Mouse (Mus musculus) thymus, adult 2 months (tissue): Measurements from ENCODE around the gene Gtf2f2. TPM values are rescaled to one million over a fixed set of nuclear protein-coding genes. Genes with fewer than 3 reads are reported as not detected.
"Not testable (repeated sequence)": the region's sequence is repeated elsewhere in the genome, so short reads cannot be mapped to it uniquely, and the experiment has no call there.

Experiments
- DNase-seq: peaks from one replicate; pipeline ENCODE4 v3.0.0; 2021
- H3K27ac ChIP-seq: fragments of 200-500 bp; 2 replicates; pipeline ENCODE4 v1.5.1; 2012; ENCODE audit warnings: low read length, control low read depth; ENCODE audit not compliant: control insufficient read depth, insufficient read depth
- H3K27me3 ChIP-seq: fragments of 200-500 bp; 2 replicates; pipeline ENCODE4 v1.6.1; 2012; ENCODE audit warnings: mild to moderate bottlenecking, low read length, moderate library complexity, mixed read lengths; ENCODE audit not compliant: control insufficient read depth, insufficient read depth
- H3K36me3 ChIP-seq: fragments of 200-500 bp; 2 replicates; pipeline ENCODE4 v1.6.1; 2012; ENCODE audit warnings: mild to moderate bottlenecking, low read length, moderate library complexity; ENCODE audit not compliant: control insufficient read depth, insufficient read depth
- H3K4me1 ChIP-seq: fragments of 200-500 bp; replicated peaks from 2 replicates; pipeline ENCODE4 v1.6.1; 2012; ENCODE audit warnings: low read length; ENCODE audit not compliant: control insufficient read depth, insufficient read depth
- H3K4me3 ChIP-seq: fragments of 200-500 bp; 2 replicates; pipeline ENCODE4 v1.5.1; 2012; ENCODE audit warnings: mild to moderate bottlenecking, low read length, control low read depth, moderate library complexity; ENCODE audit not compliant: control insufficient read depth, insufficient read depth
- CTCF ChIP-seq: fragments of 200-500 bp; IDR thresholded peaks from 2 replicates; pipeline ENCODE4 v1.5.1; 2012; ENCODE audit warnings: mild to moderate bottlenecking, control low read depth, low read length, moderate library complexity, borderline replicate concordance; ENCODE audit not compliant: control insufficient read depth, poor library complexity, insufficient read depth; ENCODE audit errors: extremely low read depth
- POLR2A ChIP-seq: fragments of 200-500 bp; IDR thresholded peaks from 2 replicates; pipeline ENCODE4 v1.6.1; 2012; ENCODE audit warnings: mild to moderate bottlenecking, low read length, control low read depth, moderate library complexity; ENCODE audit not compliant: control insufficient read depth, poor library complexity, insufficient read depth; ENCODE audit errors: extremely low read depth
- WGBS: fragments of 180-500 bp; shearing (Covaris S2); methylation state at CpG from one replicate; pipeline ENCODE4 v1.1.7; 2018; 5-methylcytosine and 5-hydroxymethylcytosine counted together
- polyA plus RNA-seq: library from polyadenylated mRNA; depleted of rRNA; stranded (reverse); fragments of >200 nt; gene quantifications from 2 replicates; pipeline ENCODE4 v1.2.3, GENCODE M21; 2012

Gtf2f2 gene
- polyA plus RNA-seq, 1 experiment: 4.7 TPM

DNA sequence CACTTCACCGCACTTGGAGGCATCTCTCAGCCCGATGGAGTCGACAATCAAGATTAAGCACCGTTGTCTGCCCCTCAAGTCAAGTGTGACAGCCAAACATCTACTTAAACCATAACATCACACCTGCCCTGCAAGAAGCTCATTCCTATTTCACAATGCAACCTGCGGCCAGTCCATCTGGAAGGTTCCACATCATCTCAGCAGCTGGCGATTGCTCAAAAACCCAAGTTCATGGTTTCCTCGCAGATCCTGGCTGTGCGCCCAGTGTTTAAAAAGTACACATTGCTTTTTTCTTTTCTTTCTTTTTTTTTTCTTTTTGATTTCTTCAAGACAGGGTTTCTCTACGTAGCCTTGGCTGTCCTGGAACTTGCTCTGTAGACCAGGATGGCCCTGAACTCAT is 137.1 kb downstream of the Gtf2f2 start:
- no peak for TF ChIP-seq POLR2A
- WGBS: 55% methylated on average over 9 of the region's 9 CpGs
- no peak overlapping the region for H3K4me3 ChIP-seq
- H3K27me3 ChIP-seq: no peaks in the 10 kb centered on the region
- H3K27ac ChIP-seq: no peak overlapping the region
- no peaks in the 10 kb centered on the region for H3K36me3 ChIP-seq
- DNase-seq: no peak
- H3K4me1 ChIP-seq: no peaks in the 10 kb centered on the region

DNA sequence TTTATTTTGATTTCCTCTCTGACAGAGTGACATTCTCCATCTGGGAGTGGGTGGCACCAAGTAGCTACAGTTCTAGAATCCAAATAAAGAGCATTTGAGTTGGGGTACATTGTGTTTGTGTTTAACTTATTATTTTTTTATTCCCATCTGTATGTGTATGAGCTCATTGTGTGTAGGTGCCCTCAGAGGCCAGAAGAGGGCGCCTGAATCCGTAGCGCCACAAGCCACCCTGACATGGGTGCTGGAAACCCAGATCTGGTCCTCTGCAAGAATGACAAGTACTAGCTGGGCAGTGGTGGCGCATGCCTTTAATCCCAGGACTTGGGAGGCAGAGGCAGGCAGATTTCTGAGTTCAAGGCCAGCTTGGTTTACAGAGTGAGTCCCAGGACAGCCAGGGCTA is 138.9 kb downstream of the Gtf2f2 start:
- no peaks in the 10 kb centered on the region for H3K27me3 ChIP-seq
- no peaks in the 10 kb centered on the region for H3K4me1 ChIP-seq
- no peak overlapping the region for H3K4me3 ChIP-seq
- DNase-seq: no peak
- no peaks in the 10 kb centered on the region for H3K36me3 ChIP-seq
- 97% methylated on average over 4 of the region's 4 CpGs for WGBS
- no peak overlapping the region for H3K27ac ChIP-seq
- TF ChIP-seq POLR2A: no peak
- TF ChIP-seq CTCF: no peak

DNA sequence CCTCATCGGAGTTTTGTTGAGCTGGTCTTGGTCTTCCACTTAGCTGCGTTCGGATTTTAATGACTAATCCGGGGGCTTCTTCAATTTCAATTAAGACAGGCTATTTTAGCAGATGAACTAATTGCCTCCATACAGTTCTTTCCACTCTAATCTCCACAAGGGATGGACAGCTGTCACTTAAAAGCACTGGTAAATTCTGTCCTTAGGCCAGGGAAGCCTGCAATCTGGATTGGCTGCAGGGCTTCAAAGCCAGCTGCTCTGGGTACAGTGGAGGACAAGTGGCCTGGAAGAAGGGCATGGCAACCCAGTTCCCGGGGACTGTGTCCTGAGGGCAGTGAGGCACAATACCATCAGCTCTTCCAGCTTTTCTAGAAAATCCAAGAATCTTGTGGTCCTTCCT is 139.6 kb downstream of the Gtf2f2 start:
- H3K4me1 ChIP-seq: no peaks in the 10 kb centered on the region
- H3K27me3 ChIP-seq: no peaks in the 10 kb centered on the region
- H3K27ac ChIP-seq: no peak overlapping the region
- TF ChIP-seq POLR2A (no peak), CTCF (no peak)
- H3K36me3 ChIP-seq: no peaks in the 10 kb centered on the region
- no peak overlapping the region for H3K4me3 ChIP-seq
- no peak for DNase-seq
- 36% methylated on average over 4 of the region's 5 CpGs for WGBS

DNA sequence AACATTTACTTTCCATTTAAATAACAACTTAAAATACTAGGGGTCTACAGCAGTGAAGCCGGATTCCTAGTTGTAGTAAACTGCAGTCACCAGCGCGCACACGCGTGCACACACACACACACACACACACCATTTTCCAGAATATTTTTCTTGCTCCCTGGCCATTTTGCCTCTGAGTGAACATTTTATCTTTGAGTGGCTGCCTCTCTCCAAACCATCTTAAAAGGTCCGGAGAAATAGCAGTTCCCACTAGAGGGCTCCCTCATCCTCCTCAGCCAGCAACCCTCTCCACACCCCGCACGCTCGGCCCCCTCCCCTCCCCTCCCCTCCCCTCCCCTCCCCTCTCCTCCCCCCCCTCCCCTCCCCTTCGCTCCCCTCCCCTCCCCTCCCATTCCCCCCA is 140.0 kb downstream of the Gtf2f2 start:
- peak; percentile 37 for DNase-seq
- Histone ChIP-seq H3K27me3 (no peaks in the 10 kb centered on the region), H3K4me3 (no peak overlapping the region), H3K27ac (no peak overlapping the region), H3K4me1 (no peaks in the 10 kb centered on the region), H3K36me3 (no peaks in the 10 kb centered on the region)
- 41% methylated on average over 7 of the region's 10 CpGs for WGBS
- TF ChIP-seq CTCF (no peak), POLR2A (no peak)

DNA sequence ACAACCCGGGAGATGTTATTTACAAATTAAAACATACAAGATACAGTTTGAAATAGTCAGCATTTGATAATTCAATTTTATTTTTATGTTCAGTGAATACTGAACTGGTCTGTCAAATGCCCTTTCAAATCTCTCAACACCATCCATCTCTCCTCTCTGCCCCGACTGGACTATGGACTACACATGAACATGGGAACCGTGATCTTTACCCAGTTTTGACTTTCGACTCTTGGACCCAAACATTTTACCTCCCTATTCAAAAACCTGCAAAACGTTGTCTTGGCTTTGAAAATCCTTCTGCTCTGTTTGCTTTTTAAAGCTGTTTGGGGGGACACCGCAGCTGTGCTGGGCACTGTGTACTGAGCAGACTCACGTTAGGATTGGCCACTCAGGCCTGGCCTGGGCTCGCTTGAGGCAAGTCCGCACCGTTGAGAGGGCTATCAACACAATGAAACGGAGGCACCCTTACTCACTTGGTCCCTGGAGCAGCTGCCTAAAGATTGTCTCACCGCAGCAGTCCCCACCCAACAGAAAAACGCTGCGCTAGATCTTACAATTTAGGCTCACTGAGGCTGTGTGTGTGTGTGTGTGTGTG is 140.8 kb downstream of the Gtf2f2 start:
- H3K27ac ChIP-seq: no peak overlapping the region
- H3K4me1 ChIP-seq: no peaks in the 10 kb centered on the region
- 91% methylated on average over 14 of the region's 14 CpGs for WGBS
- H3K27me3 ChIP-seq: no peaks in the 10 kb centered on the region
- DNase-seq: no peak
- no peaks in the 10 kb centered on the region for H3K36me3 ChIP-seq
- no peak for TF ChIP-seq CTCF
- no peak for TF ChIP-seq POLR2A
- H3K4me3 ChIP-seq: no peak overlapping the region

DNA sequence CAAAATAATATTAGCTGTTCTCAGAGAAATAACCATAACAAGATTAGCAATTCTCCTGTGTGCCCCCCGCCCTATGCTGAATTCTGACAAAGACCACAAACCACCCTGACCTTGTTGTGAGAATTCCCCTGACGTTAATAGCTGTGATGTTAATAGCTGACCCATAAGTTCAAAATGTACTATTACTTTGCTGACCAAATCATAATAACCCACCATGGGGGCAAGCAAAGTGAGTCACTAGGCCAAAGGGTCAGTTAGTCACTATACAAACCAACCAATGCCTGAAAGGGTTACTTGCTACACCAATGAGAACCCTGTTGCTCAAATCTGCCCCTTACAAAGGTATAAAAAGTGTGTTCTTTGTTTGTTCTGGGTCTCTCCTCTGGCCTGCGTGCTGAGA is 142.6 kb downstream of the Gtf2f2 start:
- not testable (repeated sequence) for H3K27me3 ChIP-seq, H3K4me3 ChIP-seq, H3K36me3 ChIP-seq, DNase-seq, H3K4me1 ChIP-seq, H3K27ac ChIP-seq
- 98% methylated on average over 3 of the region's 3 CpGs for WGBS

DNA sequence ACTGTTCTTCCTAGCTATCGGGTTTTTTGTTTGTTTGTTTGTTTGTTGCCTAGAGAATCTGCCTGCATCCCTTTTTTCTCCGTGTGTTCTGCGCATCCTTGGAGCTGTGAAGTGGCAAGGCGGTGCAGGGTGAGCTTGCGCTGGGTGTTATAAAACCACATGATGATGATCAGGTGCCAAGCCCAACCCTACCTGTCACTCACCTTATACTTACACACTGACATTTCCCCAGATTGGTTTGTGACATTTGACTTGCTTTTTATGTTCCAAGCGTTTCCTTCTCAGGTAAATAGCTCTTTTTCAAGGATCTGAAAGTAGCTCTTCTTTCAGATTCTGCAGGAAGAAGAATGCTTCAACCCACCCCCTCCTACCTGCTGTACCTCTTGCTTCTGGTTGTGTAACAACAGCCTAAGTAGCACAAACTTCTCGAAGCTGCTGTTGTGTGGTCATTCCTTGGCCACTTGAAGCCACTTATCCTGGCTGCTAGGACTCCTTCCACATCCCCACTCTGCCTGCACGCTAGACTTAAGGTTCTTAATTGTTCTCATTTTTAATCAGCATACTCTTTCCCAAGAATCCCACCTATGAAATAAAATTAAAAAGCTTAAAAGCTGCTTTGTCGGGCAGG is 143.8 kb downstream of the Gtf2f2 start:
- Histone ChIP-seq H3K36me3 (no peaks in the 10 kb centered on the region), H3K27me3 (no peaks in the 10 kb centered on the region), H3K27ac (no peak overlapping the region), H3K4me3 (no peak overlapping the region), H3K4me1 (peaks cover 2% of the 10 kb centered on the region; the same call in 1 of the 2 replicates)
- DNase-seq: no peak
- TF ChIP-seq POLR2A: no peak
- whole genome bisulfite sequencing: 86% methylated on average over 9 of the region's 9 CpGs
